Mouse (Mus musculus) cerebellum, adult 2 months (tissue): ENCODE measurements around the gene Ndufa13.

Experiments used
- CTCF ChIP-seq: fragments of 200-500 bp; IDR thresholded peaks from 2 replicates; pipeline ENCODE4 v1.5.1; 2011; ENCODE audit warnings: low read depth, mild to moderate bottlenecking, control low read depth, low read length, moderate library complexity, borderline replicate concordance; ENCODE audit not compliant: insufficient read depth
- POLR2A ChIP-seq: fragments of 200-500 bp; IDR thresholded peaks from 2 replicates; pipeline ENCODE4 v1.6.1; 2011; ENCODE audit warnings: low read length, control low read depth, borderline replicate concordance; ENCODE audit not compliant: insufficient read depth

- no peak for TF ChIP-seq POLR2A
- TF ChIP-seq CTCF, result no peak
Measured at GRCm38 (mm10) chr8:69887289-69888243, 14.8 kb downstream of the Ndufa13 start, which contains the start of gene Cilp2.
